Mouse (Mus musculus) kidney, adult 2 months (tissue): Measurements from ENCODE around the gene Tango6. TPM values are rescaled to one million over a fixed set of nuclear protein-coding genes. Genes with fewer than 3 reads are reported as not detected.

Experiments
- DNase-seq: peaks from one replicate; pipeline ENCODE4 v3.0.0; 2021
- H3K27ac ChIP-seq: fragments of 200-500 bp; 2 replicates; pipeline ENCODE4 v1.5.1; 2012; ENCODE audit warnings: low read depth, low read length, control low read depth, inconsistent platforms; ENCODE audit not compliant: insufficient read depth
- H3K27me3 ChIP-seq: fragments of 200-500 bp; replicated peaks from 2 replicates; pipeline ENCODE4 v1.6.1; 2012; ENCODE audit warnings: mild to moderate bottlenecking, moderate library complexity, low read length, inconsistent platforms; ENCODE audit not compliant: control insufficient read depth, insufficient read depth
- H3K36me3 ChIP-seq: fragments of 200-500 bp; 2 replicates; pipeline ENCODE4 v1.6.1; 2012; ENCODE audit warnings: mild to moderate bottlenecking, moderate library complexity, low read length, inconsistent platforms; ENCODE audit not compliant: control insufficient read depth, insufficient read depth
- H3K4me1 ChIP-seq: fragments of 200-500 bp; 2 replicates; pipeline ENCODE4 v1.6.1; 2011; ENCODE audit warnings: low read length; ENCODE audit not compliant: control insufficient read depth, insufficient read depth
- H3K4me3 ChIP-seq: fragments of 200-500 bp; 2 replicates; pipeline ENCODE4 v1.5.1; 2011; ENCODE audit warnings: mild to moderate bottlenecking, low read depth, low read length, control low read depth; ENCODE audit not compliant: insufficient read depth
- CTCF ChIP-seq: fragments of 200-500 bp; conservative IDR thresholded peaks from 2 replicates; pipeline ENCODE4 v1.5.1; 2011; ENCODE audit warnings: low read depth, mild to moderate bottlenecking, control low read depth, low read length, moderate library complexity, mixed read lengths; ENCODE audit not compliant: insufficient read depth, insufficient read length
- POLR2A ChIP-seq: fragments of 200-500 bp; IDR thresholded peaks from one replicate; pipeline ENCODE4 v1.6.1; 2011; ENCODE audit warnings: low read depth, low read length, control low read depth
- WGBS: fragments of 180-500 bp; shearing (Covaris S2); methylation state at CpG from one replicate; pipeline ENCODE4 v1.1.7; 2018; 5-methylcytosine and 5-hydroxymethylcytosine counted together
- polyA plus RNA-seq: library from polyadenylated mRNA; depleted of rRNA; stranded (reverse); fragments of >200 nt; gene quantifications from 2 replicates; pipeline ENCODE4 v1.2.3, GENCODE M21; 2012; rRNA removed

Gene Tango6
- 6.1 TPM in 2 replicates for polyA plus RNA-seq

- Histone ChIP-seq H3K4me3 (peak within 1 kb of the TSS; percentile 76), H3K36me3 (no peaks in the 10 kb centered on the region), H3K4me1 (no peaks in the 10 kb centered on the region; the same call in 1 of the 2 replicates), H3K27me3 (no peaks in the 10 kb centered on the region), H3K27ac (peak within 1 kb of the TSS; percentile 79)
- peak; percentile 95 for DNase-seq
- peak; percentile 78 for TF ChIP-seq CTCF
- TF ChIP-seq POLR2A, result peak; percentile 51
- WGBS, result under 1% methylated on average over 50 of the region's 50 CpGs
Observed at GRCm38 (mm10) chr8:106682971-106683668, at the start of gene Tango6. Gene Tango6, plus strand, starts transcription at chr8:106683068.

- peak; percentile 90 for DNase-seq
- H3K36me3 ChIP-seq, result no peaks in the 10 kb centered on the region
Observed at GRCm38 (mm10) chr8:106633361-106634158, 49.3 kb upstream of the Tango6 start.

GRCm38 (mm10) chr8:106635284-106635683, 47.6 kb upstream of the Tango6 start:
- H3K27me3 ChIP-seq, result no peaks in the 10 kb centered on the region
- H3K4me3 ChIP-seq, result no peak overlapping the region
- H3K27ac ChIP-seq, result no peak overlapping the region
- no peak for TF ChIP-seq POLR2A
- TF ChIP-seq CTCF, result no peak
- H3K4me1 ChIP-seq, result peaks cover 41% of the 10 kb centered on the region
- DNase-seq, result no peak
- WGBS, result 38% methylated on average over 5 of the region's 5 CpGs
- no peaks in the 10 kb centered on the region for H3K36me3 ChIP-seq

More at GRCm38 (mm10) chr8:106633361-106634158, 49.3 kb upstream of the Tango6 start:
- Histone ChIP-seq H3K4me1 (peaks cover 31% of the 10 kb centered on the region), H3K4me3 (no peak overlapping the region), H3K27me3 (no peaks in the 10 kb centered on the region), H3K27ac (peak overlapping the region; percentile 65)
- 51% methylated on average over 17 of the region's 17 CpGs for WGBS
- TF ChIP-seq POLR2A (no peak), CTCF (no peak)

GRCm38 (mm10) chr8:106637446-106637845, 45.4 kb upstream of the Tango6 start:
- TF ChIP-seq CTCF, result no peak
- no peak for TF ChIP-seq POLR2A
- 65% methylated on average over 4 of the region's 4 CpGs for WGBS
- no peak overlapping the region for H3K27ac ChIP-seq
- no peak overlapping the region for H3K4me3 ChIP-seq
- no peaks in the 10 kb centered on the region for H3K36me3 ChIP-seq
- no peak for DNase-seq
- H3K4me1 ChIP-seq, result peaks cover 44% of the 10 kb centered on the region
- no peaks in the 10 kb centered on the region for H3K27me3 ChIP-seq

- no peak overlapping the region for H3K4me3 ChIP-seq
- peaks cover 33% of the 10 kb centered on the region for H3K4me1 ChIP-seq
- no peaks in the 10 kb centered on the region for H3K36me3 ChIP-seq
- no peak for TF ChIP-seq POLR2A
- no peak for TF ChIP-seq CTCF
- WGBS, result 54% methylated on average over 7 of the region's 7 CpGs
- H3K27me3 ChIP-seq, result no peaks in the 10 kb centered on the region
- H3K27ac ChIP-seq, result no peak overlapping the region
- peak; percentile 84 for DNase-seq
Observed at GRCm38 (mm10) chr8:106638768-106639295, 44.0 kb upstream of the Tango6 start.

- H3K27ac ChIP-seq, result no peak overlapping the region
- H3K27me3 ChIP-seq, result no peaks in the 10 kb centered on the region
- H3K4me1 ChIP-seq, result peaks cover 29% of the 10 kb centered on the region
- no peak for DNase-seq
- H3K36me3 ChIP-seq, result no peaks in the 10 kb centered on the region
- 67% methylated on average over 7 of the region's 7 CpGs for WGBS
- no peak overlapping the region for H3K4me3 ChIP-seq
- TF ChIP-seq CTCF, result no peak
- no peak for TF ChIP-seq POLR2A
Observed at GRCm38 (mm10) chr8:106640212-106640611, 42.7 kb upstream of the Tango6 start.

GRCm38 (mm10) chr8:106640921-106641320, 41.9 kb upstream of the Tango6 start:
- Histone ChIP-seq H3K36me3 (no peaks in the 10 kb centered on the region), H3K4me3 (no peak overlapping the region), H3K27ac (no peak overlapping the region), H3K27me3 (no peaks in the 10 kb centered on the region), H3K4me1 (peaks cover 25% of the 10 kb centered on the region; the same call in 1 of the 2 replicates)
- no peak for DNase-seq
- 82% methylated on average over 5 of the region's 5 CpGs for WGBS
- TF ChIP-seq POLR2A (no peak), CTCF (no peak)
